Mouse (Mus musculus) stomach, postnatal 0 days (tissue): ENCODE results near the gene Tcte2.

Source experiments
- CTCF ChIP-seq: IDR thresholded peaks from 2 replicates; pipeline ENCODE4 v1.5.1; 2016; ENCODE audit warnings: antibody characterized with exemption, low read depth, mild to moderate bottlenecking, moderate library complexity
- EP300 ChIP-seq: optimal IDR thresholded peaks from 2 replicates; pipeline ENCODE3; 2016; ENCODE audit warnings: antibody characterized with exemption

DNA sequence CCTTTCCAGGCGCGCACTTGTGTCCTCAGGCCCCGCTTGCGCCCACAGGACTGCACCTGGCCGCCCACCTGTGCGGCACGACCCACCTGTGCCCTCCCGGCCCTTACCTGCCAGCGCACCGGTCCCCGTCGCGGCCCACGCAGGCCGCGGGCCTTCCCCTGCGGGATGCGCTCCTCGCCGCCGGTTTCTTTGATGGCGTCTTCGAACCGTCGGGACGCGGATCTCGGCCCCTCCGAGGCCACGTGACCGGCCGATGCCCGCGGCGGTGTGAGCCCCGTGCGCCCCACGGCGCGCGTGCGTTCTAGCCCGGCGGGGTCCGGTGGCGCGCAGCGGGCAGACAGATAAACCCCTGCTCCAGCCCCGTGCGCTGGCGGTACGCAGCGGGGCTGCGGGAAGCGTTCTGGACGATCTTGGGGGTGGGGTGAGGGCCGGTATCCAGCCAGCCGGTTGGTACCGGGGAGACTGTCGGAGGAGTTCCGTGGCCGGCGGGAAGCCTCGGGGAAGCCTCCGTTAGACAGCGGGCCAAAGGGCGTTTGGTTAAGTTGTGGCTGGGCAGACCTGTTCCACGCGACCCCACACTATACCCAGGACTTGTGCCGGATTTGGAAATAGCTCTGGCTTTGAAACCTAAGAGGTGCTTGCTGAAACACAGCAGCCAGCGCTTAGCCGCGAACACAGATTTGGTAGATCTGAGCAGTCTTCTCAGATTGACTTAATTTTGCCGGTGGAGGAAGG lies at the start of gene Tcte2:
- TF ChIP-seq EP300 (no peak), CTCF (no peak)
